Mouse (Mus musculus) adrenal gland, postnatal 10 days (tissue): Measurements from ENCODE around the gene Gpld1. TPM values are rescaled to one million over a fixed set of nuclear protein-coding genes. Genes with fewer than 3 reads are reported as not detected.
A peak's percentile ranks its signal among the peaks of the same experiment; 100 is the strongest.
"Not testable (repeated sequence)": the region's sequence is repeated elsewhere in the genome, so short reads cannot be mapped to it uniquely, and the experiment has no call there.

ENCODE experiments used
- DNase-seq: peaks from one replicate; pipeline ENCODE4 v3.0.0; 2021; ENCODE audit warnings: mixed read lengths
- total RNA-seq, 2 experiments: library from RNA; stranded (reverse); gene quantifications; 2 replicates each; pipeline ENCODE4 v1.2.3; 2021

Gpld1 gene
- total RNA-seq, 2 experiments from 2014 or later, result 7.2 to 14.2 TPM

DNA sequence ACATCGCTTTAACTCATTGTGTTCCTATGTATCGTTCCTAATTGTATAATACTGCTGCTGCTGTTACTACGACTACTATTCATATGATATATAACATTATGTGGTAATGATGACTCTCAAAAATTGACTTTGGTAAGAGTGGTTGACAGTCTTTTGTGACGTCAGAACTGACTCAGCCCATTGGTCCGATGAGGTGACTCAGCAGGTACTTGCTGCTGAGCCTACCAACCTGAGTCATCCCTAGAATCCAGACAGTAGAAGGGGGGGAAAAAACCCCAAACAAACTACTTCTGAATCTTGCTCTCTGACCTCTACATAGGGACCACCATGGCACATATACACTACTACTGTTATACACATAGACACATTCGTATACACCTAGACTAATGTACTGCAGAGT is 5.9 kb downstream of the Gpld1 start:
- no peak for DNase-seq

- DNase-seq, result no peak
Observed at GRCm38 (mm10) chr13:24952659-24953058, 9.7 kb downstream of the Gpld1 start.

GRCm38 (mm10) chr13:24955091-24955490 is 12.1 kb downstream of the Gpld1 start:
- DNase-seq, result no peak

DNA sequence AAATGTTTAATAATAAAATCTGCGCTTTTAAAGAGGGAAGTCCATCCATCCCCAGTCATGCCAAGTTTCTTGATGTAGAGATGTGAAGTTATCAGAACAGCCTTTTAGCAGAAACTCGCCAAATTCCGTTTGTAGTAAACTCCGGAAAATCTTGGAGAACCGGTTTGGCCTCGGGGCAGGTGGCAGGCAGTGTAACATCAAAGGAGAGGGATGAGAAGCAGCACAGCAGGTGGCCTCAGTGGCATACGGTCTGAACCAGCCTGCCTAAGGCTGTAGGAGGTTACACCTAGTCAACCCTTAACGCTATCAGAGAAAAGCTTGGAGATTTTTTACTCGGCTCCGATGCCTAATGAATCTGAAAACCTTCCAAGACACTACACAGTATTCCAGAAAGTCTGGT is 12.5 kb downstream of the Gpld1 start:
- DNase-seq, result no peak

GRCm38 (mm10) chr13:24958671-24959070 is 15.7 kb downstream of the Gpld1 start:
- DNase-seq, result no peak

DNA sequence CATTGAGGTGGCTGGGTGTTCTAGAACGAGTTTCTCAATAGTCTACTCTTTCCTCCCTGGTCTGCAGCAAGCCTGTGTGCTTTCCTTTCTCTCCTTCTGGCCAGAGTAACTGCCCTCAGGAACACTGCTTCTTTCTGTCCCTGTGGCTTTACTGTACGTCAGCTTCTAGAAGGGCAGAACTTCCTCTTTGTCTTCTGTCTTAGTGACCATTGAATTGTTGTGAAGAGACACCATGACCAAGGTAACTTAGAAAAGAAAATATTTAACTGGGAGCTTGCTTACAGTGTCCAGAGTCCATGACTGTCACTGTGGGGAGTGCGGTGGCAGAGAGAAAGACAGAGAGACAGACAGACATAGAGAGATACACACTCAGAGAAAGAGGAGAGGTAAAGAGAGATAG is 17.1 kb downstream of the Gpld1 start:
- no peak for DNase-seq

GRCm38 (mm10) chr13:24962119-24962518 is 19.2 kb downstream of the Gpld1 start:
- DNase-seq, result no peak

DNA sequence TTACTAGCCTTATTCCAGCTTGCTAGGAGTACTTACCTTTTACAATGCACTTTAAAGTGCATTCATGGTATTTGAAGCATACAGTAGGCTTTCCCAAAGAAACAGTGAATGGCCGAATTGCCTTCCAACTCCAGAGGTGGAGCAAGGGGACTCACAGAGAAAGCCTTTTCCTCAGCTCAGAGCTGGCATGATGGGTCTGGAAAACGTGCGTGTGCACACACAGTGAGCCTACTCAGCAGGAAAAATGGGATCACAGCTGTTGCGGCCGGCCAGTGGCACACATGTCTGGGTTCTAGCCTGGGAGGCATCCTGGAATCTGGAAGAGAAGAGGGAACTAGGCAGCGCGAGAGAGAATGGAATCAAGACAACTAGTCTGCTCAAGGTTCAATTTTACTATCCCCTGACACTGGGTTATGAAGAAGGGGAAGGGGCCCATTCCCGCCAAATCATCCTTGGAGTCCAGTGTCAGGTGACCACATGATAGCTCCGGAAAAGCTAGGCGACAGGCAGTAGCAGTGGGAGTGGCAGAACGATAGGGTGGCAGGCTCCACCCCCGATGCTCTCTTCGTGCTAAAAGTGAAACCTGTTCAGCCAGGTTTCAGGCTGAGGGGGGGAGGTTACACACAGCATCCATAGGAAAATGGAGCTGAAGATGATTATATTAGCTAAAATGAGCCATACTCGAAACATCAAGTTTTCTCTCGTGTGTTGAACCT is 22.3 kb downstream of the Gpld1 start:
- DNase-seq, result no peak

DNA sequence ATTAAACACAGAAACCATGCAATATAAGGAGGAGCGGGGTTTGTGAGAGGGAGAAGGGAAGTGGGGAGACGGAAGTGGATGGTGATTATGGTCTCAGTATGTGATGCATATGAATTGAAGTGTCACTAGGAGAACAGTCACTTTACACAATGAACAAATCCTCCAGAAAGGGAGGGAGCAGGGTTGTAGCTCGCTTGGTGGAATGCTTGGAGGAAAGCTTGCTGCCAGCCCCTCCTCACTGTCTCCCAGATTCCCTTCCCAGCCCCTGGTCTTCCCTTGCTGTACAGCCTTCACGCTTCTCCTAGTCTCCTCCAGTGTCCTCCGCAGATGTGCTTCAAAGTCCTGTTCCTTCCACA is 22.9 kb downstream of the Gpld1 start:
- DNase-seq, result no peak

DNA sequence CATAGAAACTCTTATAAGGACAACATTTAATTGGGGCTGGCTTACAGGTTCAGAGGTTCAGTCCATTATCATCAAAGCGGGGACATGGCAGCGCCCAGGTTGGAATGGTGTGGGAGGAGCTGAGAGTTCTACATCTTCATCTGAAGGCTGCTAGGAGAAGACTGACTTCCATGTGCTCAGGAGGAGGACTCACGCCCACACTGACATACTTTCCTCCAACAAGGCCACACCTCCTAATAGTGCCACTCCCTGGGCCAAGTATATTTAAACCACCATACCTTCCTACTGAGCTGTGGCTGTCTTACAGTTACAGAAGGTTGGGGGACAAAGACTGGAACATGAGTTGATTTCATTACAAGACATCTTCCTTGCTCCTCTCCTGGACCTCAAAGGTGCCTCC is 28.8 kb downstream of the Gpld1 start:
- not testable (repeated sequence) for DNase-seq

DNA sequence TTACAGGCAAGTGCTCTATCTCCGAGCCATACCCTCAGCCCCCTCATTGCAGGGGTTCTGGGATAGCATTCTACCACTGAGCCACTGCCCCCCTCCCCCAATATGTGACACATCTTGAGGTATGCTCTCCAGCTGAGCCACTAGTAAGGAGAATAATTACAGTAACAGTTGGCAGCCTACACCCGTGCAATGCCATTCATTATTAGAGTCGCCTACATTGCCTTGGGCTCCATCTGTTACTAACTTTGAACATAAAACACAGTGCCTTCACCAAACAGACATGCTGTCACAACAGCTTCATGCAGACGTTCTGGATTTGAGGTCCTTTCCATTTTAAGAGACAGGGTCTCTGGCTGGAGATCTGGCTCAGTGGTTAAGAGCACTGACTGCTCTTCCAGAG is 33.4 kb downstream of the Gpld1 start:
- no peak for DNase-seq

- DNase-seq, result peak; percentile 54
Observed at GRCm38 (mm10) chr13:24977820-24978342, 34.9 kb downstream of the Gpld1 start.

DNA sequence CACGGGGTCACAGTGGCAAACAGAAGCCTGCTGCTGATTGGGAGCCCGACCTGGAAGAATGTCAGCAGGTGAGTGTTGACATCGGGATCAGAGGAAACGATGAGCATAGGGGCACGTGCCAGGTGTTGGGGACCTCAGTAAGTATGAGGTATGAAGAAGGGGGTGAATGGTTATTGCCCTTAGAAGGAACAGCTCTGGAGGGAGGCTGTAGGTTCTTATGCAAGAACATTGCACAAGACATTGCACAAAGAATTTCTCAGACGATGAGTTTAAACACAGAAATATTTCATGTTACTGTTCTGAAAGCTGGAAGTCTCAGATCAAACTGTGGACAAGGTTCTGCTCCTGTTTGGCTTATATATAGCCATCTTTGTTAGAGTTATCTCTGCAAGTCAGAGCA is 38.1 kb downstream of the Gpld1 start:
- no peak for DNase-seq

GRCm38 (mm10) chr13:24985435-24985834 is 42.5 kb downstream of the Gpld1 start:
- no peak for DNase-seq

DNA sequence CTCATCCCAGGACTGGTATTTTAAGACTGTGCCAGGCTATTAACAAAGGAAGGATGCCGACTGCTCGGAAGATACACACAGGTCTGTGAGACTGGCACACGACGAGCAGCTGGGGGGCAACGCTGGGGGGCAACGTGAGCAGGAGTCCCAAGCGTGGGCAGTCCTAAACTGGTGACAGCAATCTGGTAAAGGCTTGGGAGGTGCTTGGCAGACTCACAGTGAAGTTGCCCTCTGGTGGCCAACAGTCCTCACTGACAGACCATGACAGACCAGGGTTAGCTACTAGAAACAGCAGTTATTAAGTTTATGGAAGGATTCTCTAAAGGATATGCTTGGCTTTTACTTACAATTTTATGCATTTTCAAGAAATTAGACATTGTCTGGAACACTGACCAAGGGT is 45.4 kb downstream of the Gpld1 start:
- DNase-seq, result peak; percentile 76

DNA sequence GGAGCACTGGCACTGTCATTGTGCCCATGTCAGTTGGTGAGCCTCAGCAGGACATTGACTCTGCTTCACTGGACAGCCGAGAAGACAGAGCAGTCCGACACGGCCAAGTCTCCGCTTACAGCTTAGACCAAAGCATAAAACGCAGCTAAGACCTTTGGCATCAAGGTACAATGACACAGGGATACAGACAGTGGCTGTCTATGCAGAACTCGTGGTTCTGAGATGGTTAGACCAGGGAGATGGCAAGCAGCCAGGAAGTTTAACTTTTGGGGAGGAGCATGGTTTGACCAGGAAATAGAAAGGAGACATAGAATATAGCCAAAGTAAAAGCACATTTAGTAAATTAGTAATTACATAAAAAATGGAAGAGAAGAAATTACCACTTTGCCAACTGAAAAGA is 46.1 kb downstream of the Gpld1 start:
- no peak for DNase-seq

DNA sequence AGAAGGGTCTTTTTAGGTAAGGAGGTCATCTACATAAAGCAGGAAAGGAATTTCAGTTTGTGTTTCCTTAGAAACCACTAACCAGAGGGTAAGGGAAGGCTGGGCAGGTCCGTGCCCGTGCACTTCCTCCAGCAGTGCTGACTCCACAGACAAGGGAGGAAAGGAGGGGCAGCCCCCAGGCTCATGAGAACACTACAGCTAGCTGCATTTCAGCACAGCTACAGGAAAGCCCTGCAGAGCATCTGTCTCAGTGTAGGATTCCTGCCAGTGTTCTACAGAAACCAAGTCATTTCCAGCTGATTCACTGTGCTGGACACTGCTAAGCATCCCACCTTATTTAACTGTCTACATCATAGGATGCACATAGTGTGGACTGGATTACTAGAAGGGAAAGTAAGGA is 50.2 kb downstream of the Gpld1 start:
- DNase-seq, result no peak

DNA sequence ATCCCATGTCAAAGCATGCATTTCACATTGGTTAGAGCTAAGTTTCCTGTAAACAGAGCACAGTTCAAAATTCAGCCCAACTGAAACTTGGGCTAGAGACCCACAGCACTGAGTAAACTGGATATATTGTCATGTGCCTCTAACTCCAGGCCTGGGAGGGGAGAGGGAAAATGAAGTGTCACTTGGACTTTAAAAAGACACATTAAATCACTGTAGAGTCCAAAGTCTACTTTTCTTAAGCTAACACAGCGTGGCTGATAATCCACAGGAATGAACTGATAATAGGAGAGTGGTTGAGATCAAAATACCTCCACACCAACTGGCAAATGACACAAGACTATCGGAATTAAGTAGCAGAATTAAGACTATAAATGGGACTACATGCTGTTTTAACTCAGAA is 56.6 kb downstream of the Gpld1 start:
- DNase-seq, result no peak

- DNase-seq, result no peak
Observed at GRCm38 (mm10) chr13:25002965-25003364, 60.0 kb downstream of the Gpld1 start.

DNA sequence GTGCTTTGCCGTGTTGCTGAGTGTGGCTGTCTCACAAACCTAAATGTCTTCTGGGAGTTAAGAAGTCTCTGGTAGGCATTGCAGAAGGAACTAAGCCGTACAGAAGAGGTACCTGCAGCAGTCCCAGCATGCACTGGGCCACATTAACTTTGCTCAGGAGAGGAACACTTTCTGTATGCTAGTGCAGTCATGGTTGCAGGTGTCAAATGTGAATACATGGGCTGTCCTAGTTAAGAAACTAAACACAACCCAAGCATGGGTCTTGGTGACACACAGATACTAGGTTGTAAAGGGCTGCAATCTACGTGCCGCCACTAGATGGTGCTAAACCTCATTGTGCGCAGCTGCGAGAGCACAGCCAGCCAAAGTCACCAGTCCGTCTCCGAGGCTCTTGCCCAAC is 64.2 kb downstream of the Gpld1 start:
- DNase-seq, result peak; percentile 68

DNA sequence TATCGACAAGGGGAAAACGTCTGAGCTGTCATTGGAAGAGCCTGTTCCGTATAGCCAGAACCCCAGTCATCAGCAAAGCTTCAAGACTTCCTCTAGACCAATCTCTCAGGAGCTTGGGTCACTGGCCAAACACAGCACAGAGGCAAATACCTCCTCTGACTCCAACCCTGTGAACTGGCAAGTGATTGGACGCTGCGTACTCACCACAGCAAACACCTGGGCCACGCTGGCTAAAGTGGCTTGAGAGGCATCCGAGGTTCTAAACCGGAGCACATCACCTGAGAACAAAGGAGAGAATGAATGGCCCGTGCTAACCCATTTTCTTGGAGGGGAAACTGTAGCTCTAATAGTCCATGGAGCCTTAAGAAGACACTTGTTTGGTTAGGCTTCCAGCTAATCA is 75.4 kb downstream of the Gpld1 start:
- DNase-seq, result no peak

DNA sequence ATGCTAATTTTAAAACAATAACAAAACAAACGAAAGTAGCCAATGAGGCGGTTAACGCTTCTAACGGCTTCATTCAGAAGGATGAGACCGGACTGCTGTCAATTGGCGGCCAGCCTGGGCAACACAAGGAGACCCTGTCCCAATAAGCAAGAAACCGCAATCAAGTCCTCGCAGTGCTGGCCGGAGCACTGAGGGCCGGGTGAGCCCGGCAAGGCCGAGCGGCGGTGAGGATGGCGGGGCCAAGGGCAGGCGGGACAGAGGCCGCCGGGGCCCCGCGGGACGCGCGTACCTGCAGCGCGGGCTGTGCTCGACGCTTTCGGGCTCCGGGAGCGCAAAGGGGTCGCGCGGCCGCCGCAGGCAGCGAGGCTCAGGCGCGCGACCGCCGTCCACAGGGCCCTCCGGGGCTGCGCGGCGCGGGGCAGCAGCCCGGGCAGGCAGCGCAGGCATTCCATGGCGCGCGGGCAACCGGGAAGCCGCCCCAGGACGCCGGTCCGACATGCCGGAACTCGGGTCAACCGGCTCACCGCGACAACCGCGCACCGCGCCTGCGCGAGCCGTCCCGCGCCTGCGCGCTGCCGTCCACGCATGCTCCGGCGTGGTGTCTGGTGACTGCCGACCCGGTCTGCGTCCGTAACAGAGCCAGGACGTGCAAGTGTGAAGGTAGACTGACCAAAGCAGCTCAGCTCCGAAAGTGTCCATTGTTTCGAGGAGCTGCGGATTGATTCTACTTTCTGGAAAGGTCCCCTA is 77.0 kb downstream of the Gpld1 start, which contains the start of gene Mrs2:
Gene Mrs2, minus strand, starts transcription at position 587 of the 747 bp plus-strand sequence.
- DNase-seq, result peak; percentile 93

- DNase-seq, result peak; percentile 25
Observed at GRCm38 (mm10) chr13:25020540-25020892, 77.6 kb downstream of the Gpld1 start.

- peak; percentile 51 for DNase-seq
Observed at GRCm38 (mm10) chr13:25022386-25022785, 79.4 kb downstream of the Gpld1 start.
